Mouse (Mus musculus) layer of hippocampus, adult 2 months (tissue): ENCODE measurements around the gene Focad. TPM values are rescaled to one million over a fixed set of nuclear protein-coding genes. Genes with fewer than 3 reads are reported as not detected.

Source experiments
- DNase-seq, 2 experiments: peaks; one replicate each; pipeline ENCODE4 v3.0.0; 2022; ENCODE audit warnings: low spot score in 2 of 2
- H3K27ac ChIP-seq: fragments of 200-600 bp; 2 replicates; pipeline ENCODE4 v1.8.1; 2022
- H3K4me3 ChIP-seq: fragments of 200-600 bp; 2 replicates; pipeline ENCODE4 v1.8.1; 2022; ENCODE audit warnings: mild to moderate bottlenecking
- CTCF ChIP-seq: fragments of 200-600 bp; conservative IDR thresholded peaks from 2 replicates; pipeline ENCODE4 v1.8.1; 2022; ENCODE audit warnings: antibody characterized with exemption, mild to moderate bottlenecking, moderate library complexity
- total RNA-seq, 2 experiments: library from RNA; stranded (reverse); gene quantifications; 2 replicates each; pipeline ENCODE4 v1.2.3; 2021

Gene Focad
- total RNA-seq, 2 experiments from 2014 or later = 69.4 to 73.0 TPM

DNA sequence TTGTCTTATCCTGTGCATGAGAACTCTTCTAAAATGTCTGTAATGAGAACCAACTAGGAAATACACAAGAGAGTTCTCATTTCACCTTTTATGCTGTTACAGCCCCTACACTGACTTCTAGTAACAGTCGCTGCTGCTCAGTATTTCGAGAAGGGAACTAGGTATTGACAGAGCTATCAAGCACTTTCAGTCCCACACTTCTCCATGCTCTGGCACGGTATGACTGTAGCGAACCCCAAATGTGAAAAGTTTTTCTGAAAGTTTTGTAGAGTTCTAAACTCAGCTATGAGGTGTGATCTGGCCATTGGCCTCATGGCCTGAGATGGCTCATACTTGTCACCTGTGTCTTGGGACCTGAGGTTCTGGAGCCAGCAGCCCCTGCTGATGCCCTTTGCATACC is 314.9 kb downstream of the Focad start:
- Histone ChIP-seq H3K27ac (no peak overlapping the region), H3K4me3 (no peak overlapping the region)
- no peak for TF ChIP-seq CTCF
- DNase-seq = no peak

DNA sequence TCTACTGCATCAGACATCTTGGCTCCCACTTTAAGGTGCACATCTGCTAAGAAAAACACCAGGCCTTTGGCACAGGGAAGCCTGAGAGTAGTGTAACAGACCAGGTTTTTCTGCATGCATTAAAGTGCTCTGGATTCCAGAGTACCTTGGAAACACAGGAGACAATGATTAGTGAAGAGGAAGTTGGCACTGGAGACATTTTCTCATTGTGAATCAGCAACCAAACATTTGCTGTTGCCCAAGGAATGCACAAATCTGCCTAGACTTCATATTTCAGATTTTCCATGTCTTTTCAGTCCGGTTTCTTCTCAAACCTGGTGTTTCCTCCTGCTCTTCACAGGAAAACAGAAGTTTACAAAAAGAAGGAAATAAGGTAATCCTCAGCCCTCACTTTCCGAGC is 317.9 kb downstream of the Focad start:
- no peak overlapping the region for H3K27ac ChIP-seq
- H3K4me3 ChIP-seq = no peak overlapping the region
- DNase-seq = no peak
- no peak for TF ChIP-seq CTCF

DNA sequence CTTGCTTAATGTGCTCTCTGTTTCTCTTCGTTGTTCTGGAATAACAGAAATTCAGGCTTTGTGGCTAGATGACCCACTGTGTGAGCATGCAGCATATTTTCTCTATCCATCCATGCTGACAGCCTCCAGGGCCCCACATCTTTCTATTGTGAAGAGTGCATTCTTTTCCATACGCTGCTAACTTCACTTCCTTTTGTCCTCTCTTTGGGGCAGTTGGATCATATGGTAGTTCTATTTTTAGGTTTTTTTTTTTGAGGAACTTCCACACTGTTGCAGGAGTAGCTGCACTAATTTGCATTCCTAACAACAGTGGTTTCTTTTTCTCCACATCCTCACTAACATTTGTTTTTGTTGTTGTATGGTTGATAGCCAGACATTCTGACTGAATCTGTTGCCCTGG is 320.6 kb downstream of the Focad start:
- no peak overlapping the region for H3K4me3 ChIP-seq
- TF ChIP-seq CTCF = no peak
- no peak overlapping the region for H3K27ac ChIP-seq
- no peak for DNase-seq

DNA sequence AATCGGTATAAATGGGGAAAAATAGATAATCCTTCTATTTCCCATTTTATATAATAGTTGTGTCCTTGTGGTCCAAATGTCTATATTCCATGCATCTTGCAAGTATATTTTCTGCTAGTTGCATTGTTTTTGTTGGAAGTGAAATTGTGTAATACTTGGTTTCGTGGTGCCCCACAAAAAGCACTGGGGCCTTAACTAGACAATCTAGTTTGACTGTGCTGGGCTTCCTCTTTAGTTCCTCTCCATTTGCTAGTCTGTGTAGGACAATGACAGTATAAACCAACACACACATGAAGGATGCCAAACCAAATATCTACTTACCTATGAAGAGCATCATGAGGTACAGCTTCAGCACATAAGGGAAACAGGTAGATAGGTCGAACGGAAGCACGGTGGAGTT is 324.9 kb downstream of the Focad start:
- no peak overlapping the region for H3K4me3 ChIP-seq
- TF ChIP-seq CTCF = no peak
- DNase-seq = no peak
- H3K27ac ChIP-seq = no peak overlapping the region

DNA sequence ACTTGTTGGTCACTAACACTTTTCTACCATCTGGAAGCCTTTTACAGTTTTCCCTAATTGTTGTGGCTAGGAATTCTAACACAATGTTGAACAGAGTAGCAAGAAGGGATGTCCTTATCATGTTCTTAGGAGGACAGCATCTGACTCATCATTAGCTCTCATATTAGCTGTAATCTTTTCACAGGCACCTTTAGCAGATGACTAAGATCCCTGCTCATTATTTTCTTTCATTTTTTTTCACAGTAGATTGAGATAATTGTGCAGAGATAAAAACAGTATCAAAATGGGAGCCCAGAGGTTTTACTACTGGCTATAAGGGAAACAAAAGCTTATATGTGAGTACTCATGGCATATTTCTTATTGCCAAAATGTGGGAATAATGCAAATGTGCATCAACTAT is 330.1 kb downstream of the Focad start:
- H3K27ac ChIP-seq = no peak overlapping the region
- TF ChIP-seq CTCF = no peak
- H3K4me3 ChIP-seq = no peak overlapping the region
- DNase-seq = no peak

DNA sequence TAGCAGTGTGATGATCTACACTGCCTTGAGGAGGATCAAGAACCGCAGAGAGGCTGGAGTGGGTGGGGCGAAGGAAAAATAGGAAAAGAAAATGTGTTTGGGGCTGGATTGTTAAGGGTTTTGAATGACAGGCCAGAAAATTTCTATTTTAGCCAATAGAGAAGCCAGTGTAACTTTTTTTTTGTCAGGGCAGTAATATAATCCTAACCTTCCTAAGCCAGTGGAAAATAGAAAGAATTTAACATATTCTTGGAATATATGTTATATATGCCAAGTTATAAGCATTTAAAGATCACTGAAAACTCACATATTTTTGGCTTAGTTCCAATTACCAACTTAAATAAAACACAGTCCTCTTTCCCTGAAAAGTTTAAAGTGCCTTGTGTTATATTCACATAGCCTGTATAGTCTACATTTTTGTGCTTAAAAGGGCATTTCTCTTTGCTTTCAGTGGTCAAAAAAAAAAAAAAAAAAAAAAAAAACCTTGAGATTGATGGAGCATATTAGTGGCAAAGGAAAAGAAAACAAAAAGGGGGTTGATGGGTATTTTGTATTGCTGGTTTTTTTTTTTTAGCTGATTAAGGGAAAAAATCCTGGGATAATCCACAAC is 333.3 kb downstream of the Focad start:
- TF ChIP-seq CTCF = no peak
- H3K27ac ChIP-seq = no peak overlapping the region
- no peak overlapping the region for H3K4me3 ChIP-seq
- DNase-seq = no peak

DNA sequence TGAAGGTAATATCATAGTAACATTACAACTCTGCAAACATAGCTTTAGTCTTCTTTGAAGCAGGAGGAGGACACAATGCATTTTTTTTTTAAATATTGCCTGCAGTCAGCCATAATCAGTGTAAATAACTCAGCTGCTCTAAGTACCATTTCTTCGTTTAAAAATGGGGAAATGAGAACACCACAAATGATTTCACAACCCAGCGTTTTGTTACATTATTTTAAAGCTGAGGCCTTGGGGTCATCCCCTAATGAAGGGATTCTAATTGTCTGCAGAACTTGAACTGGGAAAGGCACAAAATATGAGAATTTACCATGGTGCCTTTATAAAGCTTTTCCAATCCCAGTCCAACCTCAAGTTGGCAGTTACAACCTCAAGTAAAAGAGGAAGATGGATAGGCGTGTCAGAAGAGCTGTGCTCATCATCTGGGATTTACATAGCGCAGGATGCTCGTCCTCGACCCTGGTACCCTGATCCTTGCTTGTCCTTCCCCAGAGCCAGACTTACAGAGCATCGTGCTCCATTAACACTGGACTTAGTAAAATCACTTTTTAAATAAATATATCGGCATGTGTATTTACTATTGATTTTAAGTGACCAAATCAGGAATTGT is 338.1 kb downstream of the Focad start:
- no peak overlapping the region for H3K4me3 ChIP-seq
- TF ChIP-seq CTCF = no peak
- no peak overlapping the region for H3K27ac ChIP-seq
- DNase-seq = no peak

DNA sequence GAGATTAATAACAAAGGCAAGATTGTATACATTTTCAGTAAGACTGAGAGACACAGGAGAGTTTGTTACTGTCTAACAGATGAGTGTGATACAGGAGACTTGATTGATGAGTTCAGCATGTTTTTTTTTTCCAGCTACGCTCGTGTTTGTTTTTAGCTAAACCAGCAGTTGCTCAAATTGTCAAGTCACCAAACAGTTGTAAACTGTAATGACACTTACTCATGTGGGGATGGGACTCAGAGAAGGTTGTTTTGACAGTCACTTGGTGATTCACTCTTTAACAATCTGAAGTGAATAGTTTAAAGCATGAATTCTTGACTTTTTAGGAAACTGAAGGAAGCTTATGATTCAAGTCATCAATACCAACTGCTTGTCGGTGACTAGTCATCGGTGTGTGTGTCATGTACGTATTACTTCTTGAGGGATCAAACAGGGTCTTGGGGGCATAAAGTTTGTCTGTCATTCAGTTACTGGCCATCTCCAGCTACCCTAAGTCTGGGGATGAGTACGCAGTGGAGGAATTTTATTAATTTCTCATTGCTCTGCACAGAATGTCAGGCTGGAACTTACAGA is 342.2 kb downstream of the Focad start:
- no peak for DNase-seq
- H3K4me3 ChIP-seq = no peak overlapping the region
- no peak overlapping the region for H3K27ac ChIP-seq
- TF ChIP-seq CTCF = no peak

DNA sequence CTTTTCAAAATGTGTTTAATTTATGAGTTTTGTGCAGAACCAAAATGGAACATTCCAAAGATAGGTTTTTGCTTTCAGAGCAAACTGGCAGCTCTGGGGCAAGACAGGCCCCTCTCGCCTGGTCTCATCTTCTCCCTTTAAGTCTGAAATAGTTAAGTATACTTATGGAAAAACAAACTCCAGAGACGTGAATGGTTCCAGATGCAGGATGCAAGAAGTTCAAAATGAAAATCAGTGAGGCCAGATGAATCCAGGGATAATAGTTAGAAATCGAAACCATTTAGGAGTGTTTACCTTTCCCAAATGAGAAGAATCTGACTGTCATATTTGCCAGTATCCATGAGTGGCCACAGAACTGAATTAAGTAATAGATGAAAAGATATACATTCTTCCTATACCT is 342.7 kb downstream of the Focad start:
- H3K4me3 ChIP-seq = no peak overlapping the region
- TF ChIP-seq CTCF = no peak
- no peak overlapping the region for H3K27ac ChIP-seq
- no peak for DNase-seq

DNA sequence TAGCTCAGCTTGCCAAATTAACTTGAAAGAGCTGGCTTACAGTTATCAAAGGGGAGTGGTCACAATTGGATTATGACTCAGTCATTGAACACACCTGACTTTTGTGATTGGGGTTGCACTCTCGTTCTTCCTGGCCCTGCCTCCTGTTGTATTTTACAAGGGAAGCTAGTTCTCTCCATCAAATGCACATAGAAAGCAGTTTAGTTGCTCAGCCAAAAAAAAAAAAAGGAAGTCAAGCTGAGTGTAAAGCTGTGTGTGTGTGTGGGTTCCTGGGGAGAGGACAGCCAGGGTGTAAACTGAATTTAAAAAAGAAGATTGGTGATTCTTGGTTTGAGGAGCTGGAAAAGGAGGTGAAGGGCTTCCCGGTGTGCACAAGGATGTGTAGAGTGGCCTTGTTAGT is 343.5 kb downstream of the Focad start:
- TF ChIP-seq CTCF = no peak
- no peak overlapping the region for H3K27ac ChIP-seq
- no peak overlapping the region for H3K4me3 ChIP-seq
- DNase-seq = no peak

DNA sequence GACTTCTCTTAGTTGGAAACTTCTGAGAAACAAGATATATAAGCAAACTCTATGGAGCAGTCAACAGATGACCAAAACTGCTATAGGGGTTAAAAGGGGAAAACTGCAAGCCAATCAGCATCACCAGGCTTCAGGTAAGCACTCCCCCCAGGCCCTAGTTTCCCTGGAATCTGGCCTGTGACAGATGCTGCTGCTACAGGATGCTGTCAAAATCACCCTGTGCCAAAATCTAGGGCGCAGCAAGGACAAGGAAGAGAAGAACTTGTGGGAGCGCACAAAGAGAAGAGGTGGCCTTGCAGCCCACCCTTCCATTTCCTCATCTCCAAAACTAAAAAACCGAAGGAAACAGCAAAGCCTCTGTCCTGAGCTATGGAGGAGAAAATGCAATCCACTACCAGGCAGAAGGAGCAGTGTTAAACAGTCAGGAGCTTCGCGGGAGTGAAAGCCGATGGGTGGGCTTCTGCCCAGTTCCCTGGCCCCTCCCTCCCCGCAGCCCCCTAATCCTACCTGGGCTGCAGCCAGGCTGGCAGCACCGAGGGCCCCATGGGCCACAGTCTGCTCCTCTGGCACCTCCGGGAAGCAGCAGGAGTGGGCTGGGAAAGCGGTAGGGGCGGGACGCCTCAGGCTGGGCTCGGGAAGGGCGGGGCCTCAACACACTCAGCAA is 344.0 kb downstream of the Focad start, which contains the start of gene Hacd4:
Hacd4 (minus strand) TSS at position 603 of the 664 bp plus-strand sequence.
- no peak for DNase-seq
- Histone ChIP-seq H3K27ac (no peak within 1 kb of the TSS), H3K4me3 (peak within 1 kb of the TSS; percentile 55)
- TF ChIP-seq CTCF = no peak

DNA sequence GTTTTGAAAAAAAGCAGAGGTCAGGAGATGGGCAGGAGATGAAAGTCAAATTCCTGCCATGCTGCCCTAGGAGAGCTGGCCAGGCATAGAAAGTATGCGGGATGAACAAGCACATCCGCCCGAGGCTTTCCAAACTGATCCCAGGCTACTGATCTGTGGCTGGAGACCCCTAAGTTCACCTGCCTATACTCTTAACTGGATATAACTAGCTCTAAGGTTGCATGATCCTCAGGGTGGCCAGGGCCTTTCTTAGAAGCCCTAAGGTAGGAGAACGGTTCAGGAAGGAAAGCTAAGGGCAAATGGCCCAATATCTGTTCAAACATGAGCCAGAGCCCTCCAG is 344.5 kb downstream of the Focad start:
- no peak for DNase-seq
- Histone ChIP-seq H3K4me3 (peak overlapping the region; percentile 55), H3K27ac (no peak overlapping the region)
- no peak for TF ChIP-seq CTCF

DNA sequence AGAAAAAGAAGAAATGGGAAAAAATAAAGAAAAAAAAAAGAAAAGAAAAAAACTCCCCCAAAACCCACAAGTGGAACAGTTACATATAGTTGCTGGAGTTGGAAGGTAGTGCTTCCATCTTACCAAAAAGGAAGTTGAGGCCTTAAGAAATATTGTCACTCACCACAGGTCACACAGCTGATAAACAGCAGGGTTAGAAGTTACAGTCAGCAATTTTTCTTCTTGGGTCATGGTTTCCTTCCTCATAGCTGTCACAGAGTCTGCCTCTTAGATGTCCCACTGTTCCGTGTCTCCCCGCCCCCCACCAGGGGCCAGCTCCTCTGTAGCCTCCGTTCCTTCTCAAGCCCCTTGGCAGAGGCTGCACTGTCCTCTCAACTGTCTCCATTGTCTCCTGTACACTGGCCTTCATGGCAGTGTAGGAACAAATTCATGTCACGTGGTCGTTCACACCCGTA is 345.3 kb downstream of the Focad start:
- DNase-seq = no peak
- no peak for TF ChIP-seq CTCF
- H3K27ac ChIP-seq = no peak overlapping the region
- H3K4me3 ChIP-seq = no peak overlapping the region
